17 mouse cellular contexts compared by ENCODE assay signal in the genomic region with DNA sequence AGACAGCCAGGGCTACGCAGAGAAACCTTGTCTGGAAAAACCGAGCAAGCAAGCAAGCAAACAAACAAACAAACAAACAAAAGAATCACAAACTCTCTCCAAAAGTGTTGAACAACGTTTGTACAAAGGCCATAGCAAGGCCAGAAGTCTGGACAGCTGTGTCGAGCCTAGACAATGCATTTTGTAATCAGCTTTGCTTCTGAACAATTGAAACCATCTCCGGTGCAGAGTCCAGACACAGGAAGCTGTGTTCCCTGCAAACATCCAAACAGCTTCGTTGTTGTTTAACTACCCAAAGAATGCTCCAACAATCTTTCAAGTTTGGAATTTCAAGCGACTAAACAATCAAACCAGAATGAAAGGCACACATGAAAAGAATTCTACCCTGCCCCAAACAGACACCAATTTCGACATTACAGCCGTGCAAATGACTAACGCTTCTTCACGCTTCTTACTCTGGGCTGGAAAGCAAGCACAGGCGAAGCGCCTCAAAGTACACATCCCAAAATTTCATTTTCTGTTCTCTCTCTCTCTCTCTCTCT. TPM values are rescaled to one million over a fixed set of nuclear protein-coding genes. Genes with fewer than 3 reads are reported as not detected.
DNase-seq lines count a peak whose midpoint lies in the region; TF ChIP-seq lines count a peak whose summit lies in the region.
"Had no signal": no experiment of that assay in that cellular context is flagged by ENCODE, and none has a peak within 500 bp of the region (broad histone marks: within the 10 kb centered on the region; RNA-seq: fewer than 3 reads in every experiment).

No protein-coding gene starts in this region.

- TF ChIP-seq CTCF in heart, adult 2 months (IDR thresholded peaks at IDR 0.05) = no peak
- no peak for TF ChIP-seq CTCF in E14TG2a.4 (conservative IDR thresholded peaks at IDR 0.05; ENCODE audit: low read length)

- no peak overlapping the region for H3K9ac ChIP-seq in heart, adult 2 months (ENCODE audit: low read depth, low read length)

- peak overlapping the region; percentile 60 for H3K27ac ChIP-seq in heart, adult 2 months
- no peak overlapping the region for H3K27ac ChIP-seq in heart, embryonic 10.5 days
- H3K27ac ChIP-seq: macrophage had no signal

- TF ChIP-seq EP300 in heart, adult 2 months (IDR thresholded peaks at IDR 0.05; ENCODE audit: insufficient read depth, low read depth, low read length) = no peak

- peaks cover 4% of the 10 kb centered on the region for H3K4me1 ChIP-seq in heart, adult 2 months (ENCODE audit: control insufficient read depth, insufficient read depth, low read length)
- H3K4me1 ChIP-seq in heart, embryonic 10.5 days = peaks cover 9% of the 10 kb centered on the region; the same call in 1 of the 2 replicates
- peaks cover 48% of the 10 kb centered on the region for H3K4me1 ChIP-seq in E14TG2a.4 (replicated peaks; ENCODE audit: low read depth, low read length)

- H3K27me3 ChIP-seq in heart, adult 2 months (ENCODE audit: control insufficient read depth, insufficient read depth, low read length) = no peaks in the 10 kb centered on the region
- no peaks in the 10 kb centered on the region for H3K27me3 ChIP-seq in heart, embryonic 10.5 days (ENCODE audit: insufficient read depth, poor library complexity, severe bottlenecking)
- no peaks in the 10 kb centered on the region; the same call in 1 of the 2 replicates for H3K27me3 ChIP-seq in E14TG2a.4 (ENCODE audit: insufficient read depth, low read length)

- WGBS in heart, adult 2 months = 55% methylated on average over 13 of the region's 13 CpGs
- 79% methylated on average over 13 of the region's 13 CpGs for WGBS in heart, embryonic 10.5 days

- 0 out of 2 replicates have a peak, but pooled peaks have one; percentile 20 for TF ChIP-seq POLR2A in heart, adult 2 months (IDR thresholded peaks at IDR 0.05; ENCODE audit: insufficient read depth, low read depth, low read length)

- H3K36me3 ChIP-seq in heart, adult 2 months (ENCODE audit: control insufficient read depth, insufficient read depth, low read length) = no peaks in the 10 kb centered on the region; the same call in 1 of the 2 replicates
- no peaks in the 10 kb centered on the region for H3K36me3 ChIP-seq in heart, embryonic 10.5 days
- H3K36me3 ChIP-seq in E14TG2a.4 (ENCODE audit: insufficient read depth, low read length) = no peaks in the 10 kb centered on the region; the same call in 1 of the 2 replicates

- DNase-seq in heart, adult 2 months = no peak
- no peak for DNase-seq in heart, embryonic 10.5 days (ENCODE audit: low spot score)
- peak; percentile 21 for DNase-seq in layer of hippocampus, adult 11-12 months (ENCODE audit: low spot score)
- no peak for DNase-seq in layer of hippocampus, adult 18-20 months (ENCODE audit: low spot score in 2 of 2)
- DNase-seq in brain, adult 2 months (ENCODE audit: low read depth, low spot score) = peak; percentile 87
- DNase-seq in ovary, postnatal 36 days (ENCODE audit: low spot score) = no peak
- no peak for DNase-seq in B cell, adult 2 months
- DNase-seq: cerebellum, adult 18-20 months; heart, postnatal 36 days; left cerebral cortex, postnatal 4 days; right cerebral cortex, postnatal 4 days; thymus, adult 2 months had no signal

- intact Hi-C loops in heart, adult 2 months (cut with DNase I) = no loop called here

- H3K4me3 ChIP-seq in heart, adult 2 months = no peak overlapping the region
- H3K4me3 ChIP-seq in heart, embryonic 10.5 days = no peak overlapping the region
- H3K4me3 ChIP-seq in E14TG2a.4 (replicated peaks; ENCODE audit: low read length) = peak overlapping the region; percentile 29

- H3K79me2 ChIP-seq in heart, adult 2 months (replicated peaks; ENCODE audit: control insufficient read depth, insufficient read depth, low read length) = peaks cover 1% of the 10 kb centered on the region; the same call in 1 of the 2 replicates

- no peaks in the 10 kb centered on the region for H3K9me3 ChIP-seq in heart, embryonic 10.5 days
- H3K9me3 ChIP-seq in E14TG2a.4 (ENCODE audit: low read length) = no peaks in the 10 kb centered on the region

RNA-seq across cellular contexts. Expression of a gene that starts 13.6 kb away (rescaled TPM):
- total RNA-seq in heart, adult 2 months (2021) = 1 to 10 TPM; 4.0 to 4.3 TPM
- polyA plus RNA-seq in heart, adult 2 months (2012; rRNA removed) = 4.6 and 5.9 TPM in 2 replicates
- 7.5 and 7.9 TPM in 2 replicates for polyA plus RNA-seq in heart, embryonic 10.5 days (2016; fragmentation: Nextera tagmentation; extraction: Ambion mirVana)
- 10 to 100 TPM in 1 of 2 experiments, 1 to 10 TPM in 1; 9.7 to 12.0 TPM for total RNA-seq in layer of hippocampus, adult 18-20 months (2021)

RNA-seq across cellular contexts. Expression of a gene that starts 33.0 kb away (rescaled TPM):
- 1 to 10 TPM; 8.5 to 9.5 TPM for total RNA-seq in heart, adult 2 months (2021)
- 8.6 and 10.1 TPM in 2 replicates for polyA plus RNA-seq in heart, adult 2 months (2012; rRNA removed)
- polyA plus RNA-seq in heart, embryonic 10.5 days (2016; fragmentation: Nextera tagmentation; extraction: Ambion mirVana) = 14.2 and 16.6 TPM in 2 replicates
- total RNA-seq in layer of hippocampus, adult 18-20 months (2021) = 10 to 100 TPM; 14.7 to 18.0 TPM

RNA-seq across cellular contexts. Expression of a gene that starts 34.5 kb away (rescaled TPM):
- not detected for total RNA-seq in heart, adult 2 months (2021)
- polyA plus RNA-seq in heart, adult 2 months (2012; rRNA removed) = 0.06 TPM in 1 of 2 replicates, not detected in the other
- polyA plus RNA-seq in heart, embryonic 10.5 days (2016; fragmentation: Nextera tagmentation; extraction: Ambion mirVana) = 0.06 and 0.11 TPM in 2 replicates
- not detected for total RNA-seq in layer of hippocampus, adult 18-20 months (2021)
- total RNA-seq: gastrocnemius, postnatal 4 days; heart, postnatal 36 days; left cerebral cortex, postnatal 4 days had no signal
- polyA plus RNA-seq: frontal cortex, adult 2 months; inflammation-experienced regulatory T-cells, adult 6 months; macrophage had no signal

RNA-seq across cellular contexts. Expression of a gene that starts 50.8 kb away (rescaled TPM):
- total RNA-seq in heart, adult 2 months (2021) = 10 to 100 TPM in 1 of 2 experiments, 1 to 10 TPM in 1; 8.4 to 11.4 TPM
- 17.7 and 24.0 TPM in 2 replicates for polyA plus RNA-seq in heart, adult 2 months (2012; rRNA removed)
- 29.1 and 37.7 TPM in 2 replicates for polyA plus RNA-seq in heart, embryonic 10.5 days (2016; fragmentation: Nextera tagmentation; extraction: Ambion mirVana)
- 10 to 100 TPM; 33.6 to 37.6 TPM for total RNA-seq in layer of hippocampus, adult 18-20 months (2021)

RNA-seq across cellular contexts. Expression of a gene that starts 53.0 kb away (rescaled TPM):
- total RNA-seq in heart, adult 2 months (2021) = 100 to 1,000 TPM; 167 to 190 TPM
- polyA plus RNA-seq in heart, adult 2 months (2012; rRNA removed) = 107 and 159 TPM in 2 replicates
- polyA plus RNA-seq in heart, embryonic 10.5 days (2016; fragmentation: Nextera tagmentation; extraction: Ambion mirVana) = 185 and 294 TPM in 2 replicates
- 1 to 10 TPM in 1 of 2 experiments, under 1 TPM in 1; 0.79 to 1.1 TPM for total RNA-seq in layer of hippocampus, adult 18-20 months (2021)
- polyA plus RNA-seq: macrophage had no signal

Comparison
In these comparisons a context has a peak if more than half of its experiments do, and no peak if none do; other contexts are left out.
1. DNase-seq: peak in layer of hippocampus, adult 11-12 months (single experiment) and brain, adult 2 months (single experiment); none in heart, adult 2 months (0 of 2), heart, embryonic 10.5 days (single experiment), layer of hippocampus, adult 18-20 months (0 of 2), ovary, postnatal 36 days (single experiment) and B cell, adult 2 months (0 of 2).